Mouse (Mus musculus) kidney, embryonic 15.5 days (tissue): ENCODE results near the gene Prm2. TPM values are rescaled to one million over a fixed set of nuclear protein-coding genes. Genes with fewer than 3 reads are reported as not detected.

Source experiments
- ATAC-seq: fragments of 200-750 bp; cut with Nextera tagmentation; replicated peaks from 2 replicates; pipeline ENCODE4 v1.8.0; 2017; ENCODE audit warnings: moderate TSS enrichment; ENCODE audit not compliant: low FRiP score
- H3K27ac ChIP-seq: fragments of 300-500 bp; sonication (generic); 2 replicates; pipeline ENCODE4 v1.5.1; 2015; ENCODE audit warnings: mild to moderate bottlenecking, inconsistent platforms
- H3K27me3 ChIP-seq: fragments of 300-500 bp; sonication (generic); 2 replicates; pipeline ENCODE4 v1.6.1; 2015; ENCODE audit warnings: inconsistent platforms
- H3K36me3 ChIP-seq: fragments of 300-500 bp; sonication (generic); 2 replicates; pipeline ENCODE4 v1.6.1; 2015; ENCODE audit warnings: inconsistent platforms
- H3K4me1 ChIP-seq: fragments of 300-500 bp; sonication (generic); 2 replicates; pipeline ENCODE4 v1.6.1; 2015; ENCODE audit warnings: inconsistent platforms
- H3K4me2 ChIP-seq: fragments of 300-500 bp; sonication (generic); 2 replicates; pipeline ENCODE4 v1.6.1; 2015; ENCODE audit warnings: moderate library complexity, mild to moderate bottlenecking, inconsistent platforms
- H3K4me3 ChIP-seq: fragments of 300-500 bp; sonication (generic); replicated peaks from 2 replicates; pipeline ENCODE4 v1.5.1; 2015; ENCODE audit warnings: mild to moderate bottlenecking, inconsistent platforms
- H3K9ac ChIP-seq: fragments of 300-500 bp; sonication (generic); 2 replicates; pipeline ENCODE4 v1.6.1; 2015; ENCODE audit warnings: mild to moderate bottlenecking, inconsistent platforms
- H3K9me3 ChIP-seq: fragments of 300-500 bp; sonication (generic); replicated peaks from 2 replicates; pipeline ENCODE4 v1.6.1; 2016; ENCODE audit warnings: inconsistent platforms
- WGBS: fragments of 180-500 bp; shearing (Covaris S2); methylation state at CpG from one replicate; pipeline ENCODE4 v1.1.7; 2015; ENCODE audit warnings: mixed read lengths; 5-methylcytosine and 5-hydroxymethylcytosine counted together
- polyA plus RNA-seq: library from polyadenylated mRNA; unstranded; fragments of >200 nt; fragmentation: Nextera tagmentation; extraction: Ambion mirVana; gene quantifications from 2 replicates; pipeline ENCODE4 v1.2.1, GENCODE M21; 2015

Gene Prm2
- polyA plus RNA-seq, 1 experiment from 2014 or later = not detected

- Histone ChIP-seq H3K4me2 (no peak overlapping the region), H3K36me3 (no peaks in the 10 kb centered on the region), H3K9ac (no peak overlapping the region), H3K9me3 (no peaks in the 10 kb centered on the region), H3K4me3 (no peak overlapping the region), H3K4me1 (peaks cover 11% of the 10 kb centered on the region; the same call in 1 of the 2 replicates), H3K27ac (no peak overlapping the region), H3K27me3 (no peaks in the 10 kb centered on the region)
- ATAC-seq = no peak
- 56% methylated on average over 7 of the region's 7 CpGs for WGBS
Measured at GRCm38 (mm10) chr16:10749226-10749625, 46.7 kb downstream of the Prm2 start.

Other genes starting within 250 kb of the Prm2 start
- 6.9 and 7.8 TPM in 2 replicates for gene Socs1, start 10.6 kb downstream of the Prm2 start, polyA plus RNA-seq
- not detected in 2 replicates for gene Tnp2, start 7.5 kb downstream of the Prm2 start, polyA plus RNA-seq
- not detected in 2 replicates for gene Prm3, start 5.2 kb downstream of the Prm2 start, polyA plus RNA-seq
- 0.51 TPM in 1 of 2 replicates, not detected in the other for gene Prm1, start 9.7 kb upstream of the Prm2 start, polyA plus RNA-seq
- not detected in 2 replicates for gene Gm11172, start 16.8 kb upstream of the Prm2 start, polyA plus RNA-seq
- gene Rmi2, start 38.9 kb upstream of the Prm2 start, polyA plus RNA-seq = 4.1 and 4.2 TPM in 2 replicates